In genomic region chr15:6044511-6045256, GRCm38 (mm10) we compare ENCODE assay signal across 9 mouse cellular contexts.
DNase-seq lines count a peak whose midpoint lies in the region; ATAC-seq lines count a peak whose summit lies in the region.
"Had no signal": no experiment of that assay in that cellular context is flagged by ENCODE, and none has a peak within 500 bp of the region (broad histone marks: within the 10 kb centered on the region; RNA-seq: fewer than 3 reads in every experiment).

No protein-coding gene starts in this region.

- H3K27me3 ChIP-seq in heart, embryonic 16.5 days (ENCODE audit: control insufficient read depth, insufficient read depth, low read length), result no peaks in the 10 kb centered on the region
- no peaks in the 10 kb centered on the region for H3K27me3 ChIP-seq in liver, embryonic 15.5 days
- no peaks in the 10 kb centered on the region for H3K27me3 ChIP-seq in hindbrain, embryonic 14.5 days (ENCODE audit: control insufficient read depth, insufficient read depth, low read length)

- 0 out of 2 replicates have a peak overlapping the region, but pooled peaks have one; percentile 5 for H3K4me2 ChIP-seq in heart, embryonic 16.5 days (ENCODE audit: low read depth, low read length)
- no peak overlapping the region for H3K4me2 ChIP-seq in liver, embryonic 15.5 days
- H3K4me2 ChIP-seq in hindbrain, embryonic 14.5 days (replicated peaks), result no peak overlapping the region

- no peaks in the 10 kb centered on the region for H3K9me3 ChIP-seq in heart, embryonic 16.5 days (replicated peaks; ENCODE audit: control insufficient read depth, low read length)
- no peaks in the 10 kb centered on the region for H3K9me3 ChIP-seq in liver, embryonic 15.5 days (replicated peaks)
- no peaks in the 10 kb centered on the region for H3K9me3 ChIP-seq in hindbrain, embryonic 14.5 days (ENCODE audit: control insufficient read depth, low read length)

- WGBS in heart, embryonic 16.5 days, result 46% methylated on average over 10 of the region's 10 CpGs
- whole genome bisulfite sequencing in liver, embryonic 15.5 days (ENCODE audit: insufficient replicate concordance), result 39% methylated on average over 10 of the region's 10 CpGs
- 56% methylated on average over 10 of the region's 10 CpGs for WGBS in hindbrain, embryonic 14.5 days

- no peak for DNase-seq in heart, adult 8-10 months (ENCODE audit: low spot score)
- peak; percentile 93 for DNase-seq in R1 (ENCODE audit: low read depth, low spot score)
- peak; percentile 17 to 24 for DNase-seq in kidney, adult 8-10 months
- no peak for DNase-seq in cerebellum, postnatal 10 days
- no peak for DNase-seq in T-cell, adult 2 months (ENCODE audit: low spot score)
- DNase-seq in hindbrain, embryonic 14.5 days (ENCODE audit: low spot score), result no peak
- DNase-seq: forebrain, postnatal 0 days had no signal

- H3K9ac ChIP-seq in heart, embryonic 16.5 days (ENCODE audit: low read length), result no peak overlapping the region
- H3K9ac ChIP-seq in liver, embryonic 15.5 days, result no peak overlapping the region
- no peak overlapping the region for H3K9ac ChIP-seq in hindbrain, embryonic 14.5 days
- H3K9ac ChIP-seq: forebrain, postnatal 0 days had no signal

- no peaks in the 10 kb centered on the region for H3K36me3 ChIP-seq in heart, embryonic 16.5 days (ENCODE audit: control insufficient read depth, insufficient read depth)
- H3K36me3 ChIP-seq in liver, embryonic 15.5 days (replicated peaks), result no peaks in the 10 kb centered on the region
- H3K36me3 ChIP-seq in hindbrain, embryonic 14.5 days (replicated peaks; ENCODE audit: control insufficient read depth, insufficient read depth), result no peaks in the 10 kb centered on the region

- no peak for ATAC-seq in heart, embryonic 16.5 days (replicated peaks; ENCODE audit: extremely low read depth, insufficient read depth, low FRiP score)
- ATAC-seq in liver, embryonic 15.5 days (ENCODE audit: insufficient read depth), result peak; percentile 65
- no peak for ATAC-seq in hindbrain, embryonic 14.5 days (ENCODE audit: low FRiP score)
- ATAC-seq: forebrain, postnatal 0 days had no signal

- H3K4me3 ChIP-seq in heart, embryonic 16.5 days (ENCODE audit: low read length), result no peak overlapping the region
- H3K4me3 ChIP-seq in liver, embryonic 15.5 days (replicated peaks), result no peak overlapping the region
- H3K4me3 ChIP-seq in hindbrain, embryonic 14.5 days (replicated peaks; ENCODE audit: low read length), result no peak overlapping the region

- no peak overlapping the region for H3K27ac ChIP-seq in heart, embryonic 16.5 days (ENCODE audit: low read length)
- H3K27ac ChIP-seq in liver, embryonic 15.5 days (replicated peaks), result no peak overlapping the region
- no peak overlapping the region for H3K27ac ChIP-seq in hindbrain, embryonic 14.5 days

- H3K4me1 ChIP-seq in heart, embryonic 16.5 days (ENCODE audit: control insufficient read depth, insufficient read depth, low read length), result no peaks in the 10 kb centered on the region
- peaks cover 15% of the 10 kb centered on the region; the same call in 1 of the 2 replicates for H3K4me1 ChIP-seq in liver, embryonic 15.5 days (replicated peaks)
- H3K4me1 ChIP-seq in hindbrain, embryonic 14.5 days (replicated peaks; ENCODE audit: control insufficient read depth, insufficient read depth, low read length), result no peaks in the 10 kb centered on the region

Comparison
In these comparisons a context has a peak if more than half of its experiments do, and no peak if none do; other contexts are left out.
1. DNase-seq: peak in R1 (single experiment) and kidney, adult 8-10 months (2 of 2); none in heart, adult 8-10 months (single experiment), cerebellum, postnatal 10 days (0 of 2), T-cell, adult 2 months (single experiment) and hindbrain, embryonic 14.5 days (single experiment).